Mouse (Mus musculus) v-Abl transformed pro-B cells (cell line): ENCODE results near the gene Tssk2.

Experiments
- in situ Hi-C, 2 experiments: fragments of 400-800 bp; cut with MboI; formaldehyde crosslinking; loops; one replicate each; pipeline ENCODE4 v1.15.1; 2025; ENCODE audit not compliant: unreplicated experiment in 2 of 2

Gene Tssk2

GRCm38 (mm10) chr16:17898462-17898861 lies at the start of gene Tssk2, which contains the start of gene Dgcr2:
Gene Tssk2 (plus strand): TSS chr16:17898637.
Gene Dgcr2 (minus strand): TSS chr16:17898562.
- in situ Hi-C loops, result no loop called here

GRCm38 (mm10) chr16:17848928-17849327 lies 49.5 kb upstream of the Tssk2 start:
- in situ Hi-C loops, result no loop called here

GRCm38 (mm10) chr16:17849486-17849885 lies 49.0 kb upstream of the Tssk2 start:
- in situ Hi-C loops, result no loop called here

GRCm38 (mm10) chr16:17851331-17851730 lies 47.1 kb upstream of the Tssk2 start:
- in situ Hi-C loops, result no loop called here

GRCm38 (mm10) chr16:17851860-17852259 lies 46.6 kb upstream of the Tssk2 start:
- in situ Hi-C loops, result no loop called here

- in situ Hi-C loops, result no loop called here
Measured at GRCm38 (mm10) chr16:17853263-17853662, 45.2 kb upstream of the Tssk2 start.

GRCm38 (mm10) chr16:17857157-17857556 lies 41.3 kb upstream of the Tssk2 start:
- in situ Hi-C loops, result loop anchor here in 1 of 2 experiments (5.0 kb wide), 3 partner anchors 35 to 180 kb away; partner anchors contain the start of genes Gm20518 and Tssk1

GRCm38 (mm10) chr16:17858592-17858991 lies 39.8 kb upstream of the Tssk2 start:
- in situ Hi-C loops, result loop anchor here in 1 of 2 experiments (5.0 kb wide), 3 partner anchors 34 to 179 kb away; partner anchors contain the start of genes Gm20518 and Tssk1

GRCm38 (mm10) chr16:17865293-17865692 lies 33.1 kb upstream of the Tssk2 start:
- in situ Hi-C loops, result no loop called here

- in situ Hi-C loops, result no loop called here
Measured at GRCm38 (mm10) chr16:17865770-17866169, 32.7 kb upstream of the Tssk2 start.

GRCm38 (mm10) chr16:17871248-17871647 lies 27.2 kb upstream of the Tssk2 start:
- in situ Hi-C loops, result no loop called here

GRCm38 (mm10) chr16:17872995-17873394 lies 25.4 kb upstream of the Tssk2 start:
- in situ Hi-C loops, result no loop called here

GRCm38 (mm10) chr16:17875174-17875573 lies 23.3 kb upstream of the Tssk2 start:
- in situ Hi-C loops, result no loop called here

- in situ Hi-C loops, result no loop called here
Measured at GRCm38 (mm10) chr16:17876096-17876495, 22.3 kb upstream of the Tssk2 start.

GRCm38 (mm10) chr16:17879571-17879970 lies 18.9 kb upstream of the Tssk2 start:
- in situ Hi-C loops, result no loop called here

GRCm38 (mm10) chr16:17882196-17882595 lies 16.2 kb upstream of the Tssk2 start:
- in situ Hi-C loops, result no loop called here

GRCm38 (mm10) chr16:17884116-17884515 lies 14.3 kb upstream of the Tssk2 start:
- in situ Hi-C loops, result no loop called here

- in situ Hi-C loops, result loop anchor here in 1 of 2 experiments (5.0 kb wide), 1 partner anchor 33 kb away; no protein-coding TSS in a partner anchor
Measured at GRCm38 (mm10) chr16:17889689-17890341, 8.6 kb upstream of the Tssk2 start.

GRCm38 (mm10) chr16:17890342-17890727 lies 8.1 kb upstream of the Tssk2 start:
- in situ Hi-C loops, result loop anchor here in 1 of 2 experiments (5.0 kb wide), 1 partner anchor 33 kb away; no protein-coding TSS in a partner anchor

- in situ Hi-C loops, result loop anchor here in 1 of 2 experiments (5.0 kb wide), 1 partner anchor 34 kb away; no protein-coding TSS in a partner anchor
Measured at GRCm38 (mm10) chr16:17890917-17891566, 7.4 kb upstream of the Tssk2 start.

- in situ Hi-C loops, result loop anchor here in 1 of 2 experiments (5.0 kb wide), 1 partner anchor 34 kb away; no protein-coding TSS in a partner anchor
Measured at GRCm38 (mm10) chr16:17891567-17891959, 6.9 kb upstream of the Tssk2 start, which contains the start of gene Gm20518. Gene Gm20518 (minus strand): TSS chr16:17891671.
